Mouse (Mus musculus) bone marrow, adult 2 months (tissue): ENCODE data around the gene Tmem151a.

Experiments
- CTCF ChIP-seq: fragments of 200-500 bp; IDR thresholded peaks from 2 replicates; pipeline ENCODE4 v1.5.1; 2011; ENCODE audit warnings: low read length, control low read depth; ENCODE audit not compliant: control insufficient read depth, insufficient read depth
- POLR2A ChIP-seq: fragments of 200-500 bp; IDR thresholded peaks from 2 replicates; pipeline ENCODE4 v1.6.1; 2011; ENCODE audit warnings: low read depth, mild to moderate bottlenecking, control low read depth, low read length, borderline replicate concordance; ENCODE audit not compliant: control insufficient read depth

- TF ChIP-seq CTCF, result no peak
- no peak for TF ChIP-seq POLR2A
Measured at GRCm38 (mm10) chr19:5065104-5065503, 20.2 kb downstream of the Tmem151a start.
